Mouse (Mus musculus): ENCODE measurements around the gene Slc29a2.

DNA sequence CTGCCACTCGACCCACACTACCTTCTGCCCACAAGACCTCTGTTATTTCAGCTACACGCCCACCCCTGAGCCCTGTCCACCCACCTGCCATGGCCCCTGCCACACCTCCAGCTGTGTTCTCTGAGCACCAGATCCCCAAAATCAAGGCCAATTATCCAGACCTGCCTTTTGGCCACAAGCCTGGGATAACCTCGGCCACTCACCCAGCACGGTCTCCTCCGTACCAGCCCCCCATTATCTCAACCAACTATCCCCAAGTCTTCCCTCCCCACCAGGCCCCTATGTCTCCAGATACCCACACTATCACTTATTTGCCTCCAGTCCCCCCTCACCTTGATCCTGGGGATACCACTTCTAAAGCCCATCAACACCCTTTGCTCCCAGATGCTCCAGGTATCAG lies 45.8 kb downstream of the Slc29a2 start:
- TF ChIP-seq CTCF (IDR thresholded peaks at IDR 0.05; ENCODE audit: control insufficient read depth, insufficient read depth, insufficient replicate concordance, low read depth, low read length) (no peak), POLR2A (IDR thresholded peaks at IDR 0.05; ENCODE audit: control insufficient read depth, low read depth, low read length) (no peak)

All from testis, adult 2 months (tissue).